Mouse (Mus musculus) embryonic facial prominence, embryonic 15.5 days (tissue): ENCODE results near the gene Ccser1. TPM values are rescaled to one million over a fixed set of nuclear protein-coding genes. Genes with fewer than 3 reads are reported as not detected.

Source experiments
- ATAC-seq: fragments of 200-750 bp; cut with Nextera tagmentation; 2 replicates; pipeline ENCODE4 v1.8.0; 2017; ENCODE audit warnings: low read depth, moderate TSS enrichment; ENCODE audit not compliant: insufficient number of reproducible peaks, low FRiP score, low TSS enrichment
- H3K27ac ChIP-seq: fragments of 300-500 bp; sonication (generic); replicated peaks from 2 replicates; pipeline ENCODE4 v1.5.1; 2015; ENCODE audit warnings: mild to moderate bottlenecking, inconsistent platforms
- H3K27me3 ChIP-seq: fragments of 300-500 bp; sonication (generic); 2 replicates; pipeline ENCODE4 v1.6.1; 2015; ENCODE audit warnings: inconsistent platforms
- H3K36me3 ChIP-seq: fragments of 300-500 bp; sonication (generic); 2 replicates; pipeline ENCODE4 v1.6.1; 2015; ENCODE audit warnings: mild to moderate bottlenecking, inconsistent platforms
- H3K4me1 ChIP-seq: fragments of 300-500 bp; sonication (generic); 2 replicates; pipeline ENCODE4 v1.6.1; 2015; ENCODE audit warnings: inconsistent platforms
- H3K4me2 ChIP-seq: fragments of 300-500 bp; sonication (generic); replicated peaks from 2 replicates; pipeline ENCODE4 v1.6.1; 2015; ENCODE audit warnings: mild to moderate bottlenecking, inconsistent platforms
- H3K4me3 ChIP-seq: fragments of 300-500 bp; sonication (generic); replicated peaks from 2 replicates; pipeline ENCODE4 v1.5.1; 2015; ENCODE audit warnings: mild to moderate bottlenecking, inconsistent platforms
- H3K9ac ChIP-seq: fragments of 300-500 bp; sonication (generic); 2 replicates; pipeline ENCODE4 v1.6.1; 2015; ENCODE audit warnings: inconsistent platforms
- H3K9me3 ChIP-seq: fragments of 300-500 bp; sonication (generic); replicated peaks from 2 replicates; pipeline ENCODE4 v1.6.1; 2016; ENCODE audit warnings: inconsistent platforms
- WGBS: fragments of 180-500 bp; shearing (Covaris S2); methylation state at CpG from one replicate; pipeline ENCODE4 v1.1.7; 2015; 5-methylcytosine and 5-hydroxymethylcytosine counted together
- polyA plus RNA-seq: library from polyadenylated mRNA; unstranded; fragments of >200 nt; fragmentation: Nextera tagmentation; extraction: Ambion mirVana; gene quantifications from 2 replicates; pipeline ENCODE4 v1.2.1, GENCODE M21; 2015

The Ccser1 gene
- polyA plus RNA-seq, 1 experiment from 2014 or later: 7.2 TPM

DNA sequence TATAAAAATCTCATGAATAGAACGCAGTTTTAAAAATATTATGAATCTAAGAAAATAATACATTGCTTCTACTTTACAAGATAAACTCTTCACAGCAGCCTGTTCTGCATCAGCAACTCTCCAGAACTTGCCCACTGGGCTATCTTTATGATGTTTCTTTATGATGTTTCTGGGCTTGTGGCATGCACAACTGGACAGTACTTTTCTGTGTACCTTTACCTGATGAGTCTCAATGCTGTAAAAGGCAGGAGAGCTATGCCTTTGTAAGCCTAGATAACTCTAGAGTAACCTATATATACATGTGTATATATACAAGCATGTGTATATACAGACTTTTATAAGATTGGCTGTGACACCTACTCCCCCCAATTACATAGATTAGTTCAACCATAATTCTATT lies 1084.4 kb downstream of the Ccser1 start:
- H3K4me3 ChIP-seq: no peak overlapping the region
- H3K4me1 ChIP-seq: no peaks in the 10 kb centered on the region
- no peak for ATAC-seq
- no peaks in the 10 kb centered on the region for H3K9me3 ChIP-seq
- H3K27ac ChIP-seq: no peak overlapping the region
- H3K9ac ChIP-seq: no peak overlapping the region
- no peaks in the 10 kb centered on the region for H3K36me3 ChIP-seq
- H3K4me2 ChIP-seq: no peak overlapping the region
- H3K27me3 ChIP-seq: no peaks in the 10 kb centered on the region
- WGBS: 82% methylated on average over 1 of the region's 1 CpGs

DNA sequence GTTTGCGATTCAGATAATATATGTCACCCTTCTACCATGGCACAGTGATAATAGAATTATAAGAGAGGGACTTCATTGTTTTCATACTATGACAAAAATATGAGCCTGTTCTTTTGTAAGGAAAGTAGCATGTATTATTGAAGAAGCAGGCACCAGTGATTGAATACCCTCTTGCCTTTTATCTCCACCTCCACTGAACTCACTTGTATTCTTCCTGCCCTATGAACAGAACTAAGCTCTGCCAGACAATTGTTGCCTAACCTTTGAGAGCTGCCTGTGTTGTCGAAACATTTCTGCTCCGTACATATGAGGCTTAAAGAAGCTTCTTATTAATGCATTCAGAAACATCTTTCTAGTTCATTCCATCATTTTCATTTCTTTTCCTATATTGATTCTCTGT lies 1101.1 kb downstream of the Ccser1 start:
- WGBS: 86% methylated on average over 3 of the region's 3 CpGs
- H3K36me3 ChIP-seq: no peaks in the 10 kb centered on the region

DNA sequence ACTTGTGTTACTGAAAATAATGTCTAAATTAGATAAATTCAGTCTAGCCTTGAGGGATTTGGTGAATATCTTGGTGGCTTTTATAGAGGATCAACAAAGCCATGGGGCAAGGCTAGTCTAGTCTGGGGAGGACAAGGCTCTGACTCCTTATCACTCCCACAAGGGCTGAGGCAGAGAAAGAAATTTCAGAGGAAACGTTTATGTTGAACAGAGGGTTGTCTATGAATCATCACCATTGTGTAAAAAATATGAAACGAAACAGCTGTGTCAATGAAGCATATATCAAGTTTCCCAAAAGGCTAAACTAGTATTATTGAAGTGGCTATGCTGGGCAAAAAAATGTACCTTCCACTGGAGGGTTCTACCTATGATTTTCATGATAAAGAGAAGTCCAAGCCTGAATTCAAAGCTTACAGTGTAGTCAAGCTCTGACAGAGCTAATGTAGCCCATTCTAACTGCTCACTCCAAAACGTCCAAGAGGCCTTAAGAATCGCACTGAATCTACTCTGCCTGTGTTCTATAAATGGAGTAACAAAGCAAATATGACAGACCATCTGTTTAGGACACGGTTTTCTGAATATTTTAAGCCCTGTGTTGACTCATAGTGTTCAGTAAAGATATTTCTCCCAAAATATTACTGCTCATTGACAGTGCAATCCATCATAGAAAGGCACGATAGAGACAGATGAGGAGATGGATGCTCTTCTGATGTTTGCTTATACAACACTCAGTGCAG lies 1121.6 kb downstream of the Ccser1 start:
- H3K4me1 ChIP-seq: no peaks in the 10 kb centered on the region
- WGBS: 61% methylated on average over 6 of the region's 6 CpGs
- H3K4me2 ChIP-seq: no peak overlapping the region
- H3K9ac ChIP-seq: no peak overlapping the region
- H3K9me3 ChIP-seq: no peaks in the 10 kb centered on the region
- no peak overlapping the region for H3K27ac ChIP-seq
- H3K36me3 ChIP-seq: no peaks in the 10 kb centered on the region
- no peaks in the 10 kb centered on the region for H3K27me3 ChIP-seq
- no peak for ATAC-seq
- no peak overlapping the region for H3K4me3 ChIP-seq

More for the DNA sequence above, 1101.1 kb downstream of the Ccser1 start:
- ATAC-seq: no peak
- Histone ChIP-seq H3K4me3 (no peak overlapping the region), H3K4me1 (no peaks in the 10 kb centered on the region), H3K9me3 (no peaks in the 10 kb centered on the region), H3K27ac (no peak overlapping the region), H3K4me2 (no peak overlapping the region), H3K9ac (no peak overlapping the region), H3K27me3 (no peaks in the 10 kb centered on the region)

DNA sequence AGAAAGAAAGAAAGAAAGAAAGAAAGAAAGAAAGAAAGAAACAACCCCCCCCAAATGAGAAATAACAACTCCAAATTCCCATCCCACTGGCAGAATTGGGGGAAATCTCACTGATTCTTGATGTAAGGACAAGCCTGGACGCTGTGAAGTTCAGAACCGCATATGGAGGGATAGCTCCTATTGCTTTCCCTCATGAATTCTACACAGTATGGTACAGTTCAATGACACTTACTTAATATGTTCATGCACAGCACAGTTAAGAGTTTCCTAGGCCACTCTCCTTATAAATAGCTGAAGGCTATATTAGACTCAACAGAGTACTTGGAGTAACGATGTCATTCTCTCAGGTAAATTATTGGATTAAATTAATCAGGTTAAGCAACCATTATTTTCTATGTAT lies 1138.5 kb downstream of the Ccser1 start:
- 65% methylated on average over 3 of the region's 3 CpGs for WGBS
- Histone ChIP-seq H3K4me2 (no peak overlapping the region), H3K4me3 (no peak overlapping the region), H3K9me3 (no peaks in the 10 kb centered on the region), H3K9ac (no peak overlapping the region), H3K27ac (no peak overlapping the region), H3K4me1 (no peaks in the 10 kb centered on the region), H3K36me3 (no peaks in the 10 kb centered on the region), H3K27me3 (no peaks in the 10 kb centered on the region)
- ATAC-seq: no peak

DNA sequence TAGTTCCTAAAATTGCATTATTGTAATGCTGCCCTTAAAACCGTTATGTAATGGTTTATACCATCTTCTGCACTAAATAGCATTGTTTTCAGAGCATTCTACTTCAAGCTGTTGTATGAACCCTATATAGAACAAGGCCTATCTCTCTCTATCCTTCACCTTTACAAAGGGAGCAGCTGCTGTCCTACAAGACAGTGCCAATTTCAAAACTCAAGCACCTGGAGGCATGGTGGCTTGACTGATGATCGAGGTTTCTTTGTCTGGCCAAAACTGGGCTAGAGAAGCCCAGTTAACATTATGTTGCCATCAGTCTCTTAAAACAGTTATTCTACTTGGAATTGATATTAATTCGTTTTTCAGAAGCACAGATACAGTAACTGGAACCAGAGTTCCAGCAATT lies 1160.2 kb downstream of the Ccser1 start:
- no peaks in the 10 kb centered on the region for H3K4me1 ChIP-seq
- H3K9me3 ChIP-seq: no peaks in the 10 kb centered on the region
- no peak overlapping the region for H3K4me3 ChIP-seq
- no peaks in the 10 kb centered on the region for H3K36me3 ChIP-seq
- H3K27ac ChIP-seq: no peak overlapping the region
- no peaks in the 10 kb centered on the region for H3K27me3 ChIP-seq
- no peak for ATAC-seq
- H3K9ac ChIP-seq: no peak overlapping the region
- 60% methylated on average over 3 of the region's 3 CpGs for WGBS
- H3K4me2 ChIP-seq: no peak overlapping the region

DNA sequence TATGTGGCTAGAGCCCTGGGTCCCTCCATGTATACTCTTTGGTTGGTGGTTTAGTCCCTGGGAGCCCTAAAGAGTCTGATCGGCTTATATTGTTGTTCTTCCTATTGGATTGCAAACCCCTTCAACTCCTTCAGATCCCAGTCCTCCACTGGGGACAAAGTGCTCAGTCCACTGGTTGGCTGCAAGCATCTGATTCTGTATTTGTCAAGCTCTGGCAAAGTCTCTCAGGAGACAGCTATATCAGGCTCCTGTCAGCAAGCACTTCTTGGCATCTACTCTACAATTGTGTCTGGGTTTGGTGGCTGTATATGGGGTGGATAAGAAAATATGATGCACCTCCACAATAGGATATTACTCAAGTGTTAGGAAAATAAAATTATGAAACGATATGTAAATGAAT lies 1187.7 kb downstream of the Ccser1 start:
- no peaks in the 10 kb centered on the region for H3K27me3 ChIP-seq
- H3K9me3 ChIP-seq: no peaks in the 10 kb centered on the region
- H3K4me3 ChIP-seq: no peak overlapping the region
- H3K4me1 ChIP-seq: no peaks in the 10 kb centered on the region
- no peak overlapping the region for H3K27ac ChIP-seq
- no peaks in the 10 kb centered on the region for H3K36me3 ChIP-seq
- WGBS: 88% methylated on average over 2 of the region's 2 CpGs
- no peak for ATAC-seq
- H3K4me2 ChIP-seq: no peak overlapping the region
- no peak overlapping the region for H3K9ac ChIP-seq
